Mouse (Mus musculus) ovary, adult 10 weeks (tissue): ENCODE measurements around the gene Nxpe3. TPM values are rescaled to one million over a fixed set of nuclear protein-coding genes. Genes with fewer than 3 reads are reported as not detected.

Experiments used
- polyA plus RNA-seq: library from polyadenylated mRNA; stranded (reverse); fragments of 350-450 nt; fragmentation: Illumina TruSeq; extraction: RNeasy Lipid Tissue Mini Kit (QIAGEN cat#74804); gene quantifications from one replicate; pipeline ENCODE4 v1.2.3, GENCODE M21; 2014

The Nxpe3 gene
- 1.3 TPM for polyA plus RNA-seq

GRCm38 (mm10) chr16:55894893-55895650, at the start of gene Nxpe3:
Gene Nxpe3 (minus strand): TSS chr16:55895285.

GRCm38 (mm10) chr16:55934453-55935037, 39.5 kb upstream of the Nxpe3 start, which contains the start of gene Cep97:
Gene Cep97 (minus strand): TSS chr16:55934855.

GRCm38 (mm10) chr16:55838510-55839474, 56.3 kb downstream of the Nxpe3 start, which contains the start of gene Nfkbiz:
Gene Nfkbiz (minus strand): TSS chr16:55838899.

Other genes with a start within 250 kb of the Nxpe3 start
- 6.5 TPM for gene Nfkbiz, start 56.4 kb downstream of the Nxpe3 start, polyA plus RNA-seq
- gene Cep97, start 39.6 kb upstream of the Nxpe3 start, polyA plus RNA-seq, result 23.1 TPM
- 824 TPM for gene Rpl24, start 71.0 kb upstream of the Nxpe3 start, polyA plus RNA-seq
- gene Zbtb11, start 78.6 kb upstream of the Nxpe3 start, polyA plus RNA-seq, result 36.2 TPM
- 398 TPM for gene Pcnp, start 134.5 kb upstream of the Nxpe3 start, polyA plus RNA-seq
- gene Trmt10c, start 142.5 kb upstream of the Nxpe3 start, polyA plus RNA-seq, result 64.6 TPM
- 65.9 TPM for gene Senp7, start 153.1 kb upstream of the Nxpe3 start, polyA plus RNA-seq